Mouse (Mus musculus) central nervous system, embryonic 14 days (tissue): ENCODE data around the gene Ick. TPM values are rescaled to one million over a fixed set of nuclear protein-coding genes. Genes with fewer than 3 reads are reported as not detected.

Experiments
- polyA plus RNA-seq: library from polyadenylated mRNA; depleted of rRNA; stranded (reverse); fragments of >200 nt; gene quantifications from 2 replicates; pipeline ENCODE4 v1.2.3, GENCODE M21; 2012; rRNA removed

The Ick gene
- 35.5 and 37.3 TPM in 2 replicates for polyA plus RNA-seq

DNA sequence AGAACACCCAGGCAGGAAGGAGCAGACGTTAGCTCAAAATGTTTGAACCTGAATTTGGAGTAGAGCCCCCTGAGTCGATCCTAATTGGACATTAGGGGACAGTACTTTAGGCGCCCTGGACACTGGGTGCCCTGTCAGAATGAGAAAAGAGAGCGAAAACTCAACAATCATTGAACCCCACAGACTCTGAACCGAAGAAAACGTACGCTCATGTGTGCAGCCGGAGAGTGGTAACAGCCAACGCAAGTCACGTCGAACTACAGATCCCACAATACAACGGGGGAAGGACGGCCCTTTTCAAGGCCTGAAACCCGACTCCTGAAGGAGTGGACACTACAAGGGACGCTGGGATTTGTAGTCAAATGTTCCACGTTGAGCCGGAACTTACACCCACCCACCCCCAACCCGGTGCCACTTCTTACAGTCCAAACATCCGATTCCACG lies at the start of gene Ick, which contains the start of gene Fbxo9:
TSS of gene Ick (plus strand) at position 397 of the 444 bp plus-strand sequence.
TSS of gene Fbxo9 (minus strand) at position 270 of the 444 bp plus-strand sequence.

DNA sequence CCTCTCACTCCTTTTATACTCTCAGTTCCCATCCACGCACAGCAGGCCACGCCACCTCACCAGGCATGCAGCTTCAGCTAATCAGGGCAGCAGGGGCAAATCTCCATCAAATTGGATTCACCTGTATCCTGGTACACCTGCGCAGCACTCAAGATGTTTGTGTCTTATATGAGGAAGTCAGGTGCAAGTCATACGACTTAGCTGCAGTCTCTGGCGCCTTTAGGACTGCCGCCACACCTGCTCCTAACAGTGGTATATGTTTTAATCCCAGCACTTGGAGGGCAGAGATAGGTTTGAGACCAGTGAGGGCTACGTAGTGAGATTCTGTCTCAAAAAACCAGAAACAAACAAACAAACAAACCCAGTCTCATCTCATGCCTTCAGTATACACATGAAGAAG lies 73.5 kb downstream of the Ick start, which contains the start of gene Gsta4:
TSS of gene Gsta4 (plus strand) at position 301 of the 400 bp plus-strand sequence.

Other genes with a start within 250 kb of the Ick start
- gene Elovl5, start 191.8 kb upstream of the Ick start, polyA plus RNA-seq: 50.2 and 50.7 TPM in 2 replicates
- gene Gcm1, start 57.3 kb upstream of the Ick start, polyA plus RNA-seq: not detected in 2 replicates
- gene Fbxo9, start 127 bp upstream of the Ick start, polyA plus RNA-seq: 64.4 and 67.6 TPM in 2 replicates
- 19.0 and 26.6 TPM in 2 replicates for gene Gsta4, start 73.6 kb downstream of the Ick start, polyA plus RNA-seq
- 0.15 TPM in 1 of 2 replicates, not detected in the other for gene Gsta1, start 121.5 kb downstream of the Ick start, polyA plus RNA-seq
- not detected in 2 replicates for gene Gm3776, start 147.9 kb downstream of the Ick start, polyA plus RNA-seq
- not detected in 2 replicates for gene Gm10639, start 180.7 kb downstream of the Ick start, polyA plus RNA-seq
- gene Omt2a, start 205.6 kb downstream of the Ick start, polyA plus RNA-seq: not detected in 2 replicates
- not detected in 2 replicates for gene Omt2b, start 218.4 kb downstream of the Ick start, polyA plus RNA-seq
- gene Gsta2, start 246.6 kb downstream of the Ick start, polyA plus RNA-seq: 0.45 TPM in 1 of 2 replicates, not detected in the other